Mouse (Mus musculus): ENCODE data around the gene Rgmb. TPM values are rescaled to one million over a fixed set of nuclear protein-coding genes. Genes with fewer than 3 reads are reported as not detected.

Gene Rgmb
- polyA plus RNA-seq, 1 experiment from 2014 or later = 15.0 TPM

GRCm38 (mm10) chr17:15799195-15799793, 31.5 kb downstream of the Rgmb start:
- Histone ChIP-seq H3K4me3 (replicated peaks; ENCODE audit: low read depth, low read length) (no peak overlapping the region), H3K4me2 (ENCODE audit: low read length) (no peak overlapping the region), H3K9ac (ENCODE audit: low read depth, low read length) (no peak overlapping the region), H3K4me1 (replicated peaks; ENCODE audit: insufficient read depth, low read length) (no peaks in the 10 kb centered on the region), H3K36me3 (ENCODE audit: insufficient read depth, low read length) (no peaks in the 10 kb centered on the region), H3K27ac (no peak overlapping the region), H3K27me3 (ENCODE audit: insufficient read depth, low read length) (no peaks in the 10 kb centered on the region), H3K9me3 (replicated peaks; ENCODE audit: low read length) (no peaks in the 10 kb centered on the region)
- DNase-seq (ENCODE audit: low spot score) = no peak
- no peak for ATAC-seq (replicated peaks; ENCODE audit: low FRiP score, low read depth)
- TF ChIP-seq CTCF (IDR thresholded peaks at IDR 0.05; ENCODE audit: low read depth) = no peak
- 63% methylated on average over 3 of the region's 3 CpGs for WGBS

DNA sequence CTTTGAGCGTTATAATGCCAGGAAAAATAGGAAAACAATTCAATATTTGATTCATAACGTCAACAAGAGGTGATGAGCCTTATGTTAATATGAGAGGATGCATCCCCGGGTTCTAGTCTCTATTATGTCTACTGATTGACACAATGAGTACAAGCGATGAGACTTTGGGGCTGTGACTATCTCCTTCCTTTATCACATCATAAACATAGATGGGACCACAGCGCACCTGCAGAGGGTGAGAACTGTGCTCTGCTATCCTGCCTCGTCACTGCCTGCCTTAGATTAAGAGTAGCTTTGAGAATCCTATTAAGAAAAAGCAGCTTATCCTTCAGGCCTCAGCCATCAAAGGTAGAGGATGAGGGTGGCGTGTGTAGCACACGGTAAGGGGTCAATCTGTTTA, 40.1 kb downstream of the Rgmb start:
- H3K36me3 ChIP-seq (ENCODE audit: insufficient read depth, low read length) = no peaks in the 10 kb centered on the region
- DNase-seq (ENCODE audit: low spot score) (no peak), ATAC-seq (replicated peaks; ENCODE audit: low FRiP score, low read depth) (no peak)
- H3K27ac ChIP-seq = no peak overlapping the region
- H3K9me3 ChIP-seq (replicated peaks; ENCODE audit: low read length) = no peaks in the 10 kb centered on the region
- H3K9ac ChIP-seq (ENCODE audit: low read depth, low read length) = no peak overlapping the region
- H3K27me3 ChIP-seq (ENCODE audit: insufficient read depth, low read length) = no peaks in the 10 kb centered on the region
- 91% methylated on average over 8 of the region's 8 CpGs for WGBS
- no peaks in the 10 kb centered on the region for H3K4me1 ChIP-seq (replicated peaks; ENCODE audit: insufficient read depth, low read length)
- H3K4me3 ChIP-seq (replicated peaks; ENCODE audit: low read depth, low read length) = no peak overlapping the region
- TF ChIP-seq CTCF (IDR thresholded peaks at IDR 0.05; ENCODE audit: low read depth) = no peak
- no peak overlapping the region for H3K4me2 ChIP-seq (ENCODE audit: low read length)

GRCm38 (mm10) chr17:15787036-15787435, 43.8 kb downstream of the Rgmb start:
- ATAC-seq (replicated peaks; ENCODE audit: low FRiP score, low read depth) (no peak), DNase-seq (ENCODE audit: low spot score) (peak; percentile 61)
- H3K27me3 ChIP-seq (ENCODE audit: insufficient read depth, low read length) = no peaks in the 10 kb centered on the region
- H3K9me3 ChIP-seq (replicated peaks; ENCODE audit: low read length) = no peaks in the 10 kb centered on the region
- H3K27ac ChIP-seq = no peak overlapping the region
- no peaks in the 10 kb centered on the region for H3K36me3 ChIP-seq (ENCODE audit: insufficient read depth, low read length)
- WGBS = 25% methylated on average over 3 of the region's 3 CpGs
- TF ChIP-seq CTCF (IDR thresholded peaks at IDR 0.05; ENCODE audit: low read depth) = peak; percentile 70
- no peak overlapping the region for H3K4me3 ChIP-seq (replicated peaks; ENCODE audit: low read depth, low read length)
- H3K4me1 ChIP-seq (replicated peaks; ENCODE audit: insufficient read depth, low read length) = no peaks in the 10 kb centered on the region
- no peak overlapping the region for H3K9ac ChIP-seq (ENCODE audit: low read depth, low read length)
- no peak overlapping the region for H3K4me2 ChIP-seq (ENCODE audit: low read length)

- Histone ChIP-seq H3K4me3 (replicated peaks; ENCODE audit: low read depth, low read length) (no peak overlapping the region), H3K27me3 (ENCODE audit: insufficient read depth, low read length) (no peaks in the 10 kb centered on the region), H3K4me1 (replicated peaks; ENCODE audit: insufficient read depth, low read length) (no peaks in the 10 kb centered on the region), H3K9me3 (replicated peaks; ENCODE audit: low read length) (no peaks in the 10 kb centered on the region), H3K36me3 (ENCODE audit: insufficient read depth, low read length) (no peaks in the 10 kb centered on the region), H3K4me2 (ENCODE audit: low read length) (no peak overlapping the region), H3K9ac (ENCODE audit: low read depth, low read length) (no peak overlapping the region), H3K27ac (no peak overlapping the region)
- DNase-seq (ENCODE audit: low spot score) (no peak), ATAC-seq (replicated peaks; ENCODE audit: low FRiP score, low read depth) (no peak)
- peak; percentile 7; the same call in 1 of the 2 replicates for TF ChIP-seq CTCF (IDR thresholded peaks at IDR 0.05; ENCODE audit: low read depth)
- 83% methylated on average over 6 of the region's 6 CpGs for WGBS
These were observed 52.9 kb downstream of the Rgmb start for GRCm38 (mm10) chr17:15777979-15778378.

DNA sequence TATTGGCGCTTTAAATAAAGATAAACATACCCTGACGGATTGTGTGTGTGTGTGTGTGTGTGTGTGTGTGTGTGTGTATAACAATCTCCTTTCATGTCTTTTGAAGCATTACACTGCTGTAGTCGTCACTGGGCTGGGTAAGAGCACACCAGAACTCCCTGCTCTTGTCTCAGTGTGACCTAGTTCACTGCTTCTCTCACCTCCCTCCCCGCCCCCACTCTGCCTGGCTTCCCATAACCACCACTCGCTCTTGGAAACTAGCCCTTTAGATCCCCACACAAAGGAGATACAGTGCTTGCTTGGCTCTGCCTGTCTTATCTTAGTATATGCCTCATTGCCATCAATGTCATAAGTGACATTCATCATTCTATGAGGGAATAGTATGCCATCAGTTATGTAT, 54.5 kb downstream of the Rgmb start:
- H3K27ac ChIP-seq = no peak overlapping the region
- no peaks in the 10 kb centered on the region for H3K9me3 ChIP-seq (replicated peaks; ENCODE audit: low read length)
- ATAC-seq (replicated peaks; ENCODE audit: low FRiP score, low read depth) = no peak
- H3K4me2 ChIP-seq (ENCODE audit: low read length) = no peak overlapping the region
- no peaks in the 10 kb centered on the region for H3K4me1 ChIP-seq (replicated peaks; ENCODE audit: insufficient read depth, low read length)
- 69% methylated on average over 5 of the region's 5 CpGs for WGBS
- DNase-seq (ENCODE audit: low spot score) = no peak
- no peak overlapping the region for H3K9ac ChIP-seq (ENCODE audit: low read depth, low read length)
- H3K36me3 ChIP-seq (ENCODE audit: insufficient read depth, low read length) = no peaks in the 10 kb centered on the region
- no peaks in the 10 kb centered on the region for H3K27me3 ChIP-seq (ENCODE audit: insufficient read depth, low read length)
- TF ChIP-seq CTCF (IDR thresholded peaks at IDR 0.05; ENCODE audit: low read depth) = no peak
- no peak overlapping the region for H3K4me3 ChIP-seq (replicated peaks; ENCODE audit: low read depth, low read length)

- WGBS = 79% methylated on average over 5 of the region's 5 CpGs
- Histone ChIP-seq H3K9ac (ENCODE audit: low read depth, low read length) (no peak overlapping the region), H3K9me3 (replicated peaks; ENCODE audit: low read length) (no peaks in the 10 kb centered on the region), H3K4me2 (ENCODE audit: low read length) (no peak overlapping the region), H3K27me3 (ENCODE audit: insufficient read depth, low read length) (no peaks in the 10 kb centered on the region), H3K4me3 (replicated peaks; ENCODE audit: low read depth, low read length) (no peak overlapping the region), H3K36me3 (ENCODE audit: insufficient read depth, low read length) (peaks cover 15% of the 10 kb centered on the region), H3K27ac (no peak overlapping the region), H3K4me1 (replicated peaks; ENCODE audit: insufficient read depth, low read length) (no peaks in the 10 kb centered on the region)
- no peak for DNase-seq (ENCODE audit: low spot score)
- no peak for ATAC-seq (replicated peaks; ENCODE audit: low FRiP score, low read depth)
- no peak for TF ChIP-seq CTCF (IDR thresholded peaks at IDR 0.05; ENCODE audit: low read depth)
These were observed 56.1 kb downstream of the Rgmb start for GRCm38 (mm10) chr17:15774565-15775215.

All from kidney, postnatal 0 days (tissue).